Mouse (Mus musculus) bone marrow, adult 2 months (tissue): ENCODE data around the gene Cmtr2.

ENCODE experiments used
- CTCF ChIP-seq: fragments of 200-500 bp; IDR thresholded peaks from 2 replicates; pipeline ENCODE4 v1.5.1; 2011; ENCODE audit warnings: low read length, control low read depth; ENCODE audit not compliant: control insufficient read depth, insufficient read depth
- POLR2A ChIP-seq: fragments of 200-500 bp; IDR thresholded peaks from 2 replicates; pipeline ENCODE4 v1.6.1; 2011; ENCODE audit warnings: low read depth, mild to moderate bottlenecking, control low read depth, low read length, borderline replicate concordance; ENCODE audit not compliant: control insufficient read depth

DNA sequence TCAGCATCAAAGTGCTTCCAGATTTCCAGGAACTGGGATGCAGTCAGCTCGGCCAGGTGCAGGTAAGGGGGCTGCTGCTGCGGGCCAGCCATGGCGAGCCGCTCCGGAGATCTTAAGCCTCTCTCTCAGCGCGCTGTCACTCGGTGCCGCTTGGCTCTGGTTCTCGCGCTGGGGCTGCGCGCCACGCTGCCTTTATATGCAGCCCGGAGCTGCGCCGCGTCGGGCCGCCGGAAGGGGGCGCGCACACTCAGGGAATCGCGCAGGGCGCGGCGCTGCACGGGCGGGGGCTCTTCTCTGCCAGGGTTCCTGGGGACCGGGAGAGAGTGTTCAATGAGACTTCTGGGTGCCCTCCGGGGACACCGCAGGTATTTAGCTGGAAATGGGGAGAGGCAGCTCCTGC is 47.4 kb upstream of the Cmtr2 start, which contains the start of gene Calb2:
- TF ChIP-seq CTCF (peak; percentile 30; the same call in 1 of the 2 replicates), POLR2A (no peak)
